Mouse (Mus musculus): ENCODE measurements around the gene Vwa1.

The Vwa1 gene

DNA sequence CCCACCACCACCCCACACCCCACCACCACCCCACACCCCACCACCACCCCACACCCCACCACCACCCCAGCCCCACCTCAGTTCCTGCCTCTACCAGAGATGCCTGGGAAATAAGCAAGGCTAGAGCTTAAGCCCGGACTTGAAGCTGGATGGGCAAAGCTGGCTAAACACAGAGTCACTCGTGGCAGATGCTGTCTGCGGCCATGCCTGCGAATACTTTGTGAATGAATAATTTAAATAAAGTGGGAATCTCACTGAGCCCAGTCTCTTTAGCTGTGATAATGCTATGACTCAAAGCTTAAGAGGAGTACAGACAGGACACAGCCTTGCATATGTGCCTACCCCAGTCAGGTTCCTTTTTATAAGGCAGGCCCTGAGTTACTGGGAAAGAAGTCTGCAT is 5.0 kb upstream of the Vwa1 start:
- DNase-seq: no peak

DNA sequence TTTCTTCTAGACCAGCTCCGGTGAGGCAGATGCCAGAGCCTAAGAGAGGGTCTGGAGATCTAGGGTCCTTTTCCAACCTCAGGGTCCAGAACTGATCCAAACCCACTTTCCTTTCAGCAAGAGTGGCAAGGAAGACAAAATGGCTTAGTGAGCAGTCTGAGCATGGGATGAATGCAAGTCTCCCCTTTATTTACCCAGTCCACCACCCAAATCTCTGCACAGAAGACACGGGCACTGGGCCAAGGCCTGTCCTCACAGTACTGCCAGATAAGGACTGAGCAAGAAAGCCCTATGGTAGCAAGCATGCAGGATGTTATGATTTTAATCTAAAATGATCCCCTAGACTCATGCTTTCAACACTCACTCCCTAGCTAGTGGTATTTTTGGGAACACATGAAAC is 3.3 kb upstream of the Vwa1 start:
- no peak for DNase-seq

DNA sequence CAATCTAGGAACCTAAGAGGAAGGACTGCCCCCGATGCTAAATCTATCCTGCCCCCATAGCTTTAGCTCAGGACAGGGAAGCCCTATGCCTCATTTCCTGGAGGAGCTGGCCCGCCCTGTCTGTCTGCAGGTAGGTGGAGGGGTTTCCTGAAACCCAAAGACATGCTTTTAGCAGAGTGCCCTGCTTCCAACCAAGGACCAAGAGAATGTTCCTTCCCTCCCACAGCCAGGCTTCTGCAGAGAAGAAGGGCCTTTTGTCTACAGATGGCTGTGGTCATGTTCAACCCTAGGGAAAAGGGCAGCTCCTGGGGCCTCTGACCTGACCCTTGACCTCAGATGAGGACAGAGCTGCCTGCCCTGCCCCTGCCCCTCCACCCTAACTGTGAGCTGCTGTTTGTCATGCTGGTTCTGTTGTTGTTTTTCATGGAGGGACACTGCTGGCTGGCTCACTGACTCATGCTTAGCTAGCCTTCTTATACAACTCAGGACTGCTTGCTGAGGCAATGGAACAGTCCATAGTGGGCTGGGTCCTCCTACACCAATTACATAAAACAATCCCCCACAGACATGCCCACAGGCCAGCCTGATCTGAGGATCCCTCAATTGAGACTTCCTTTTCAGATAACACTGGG is 2.3 kb upstream of the Vwa1 start:
- no peak for DNase-seq

DNA sequence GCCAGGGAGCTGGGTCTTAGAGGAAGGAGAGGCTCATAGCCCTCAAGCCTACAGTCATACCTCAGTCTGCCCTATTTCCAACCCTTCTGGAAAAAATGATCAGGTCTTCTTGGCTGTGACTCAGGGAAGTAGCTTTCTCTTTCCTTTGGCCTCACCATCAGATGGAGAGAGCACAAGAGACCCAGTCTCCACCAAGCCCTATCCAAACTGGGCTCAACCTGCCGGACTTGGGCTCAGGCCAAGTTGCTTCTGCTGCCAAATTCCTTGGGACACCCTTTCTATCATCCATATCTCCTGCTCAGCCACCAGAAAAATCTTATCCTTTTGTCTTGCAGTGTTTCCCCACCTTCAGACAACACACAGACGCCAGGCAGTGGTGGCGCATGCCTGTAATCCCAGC is 1.4 kb upstream of the Vwa1 start:
- DNase-seq: no peak

DNA sequence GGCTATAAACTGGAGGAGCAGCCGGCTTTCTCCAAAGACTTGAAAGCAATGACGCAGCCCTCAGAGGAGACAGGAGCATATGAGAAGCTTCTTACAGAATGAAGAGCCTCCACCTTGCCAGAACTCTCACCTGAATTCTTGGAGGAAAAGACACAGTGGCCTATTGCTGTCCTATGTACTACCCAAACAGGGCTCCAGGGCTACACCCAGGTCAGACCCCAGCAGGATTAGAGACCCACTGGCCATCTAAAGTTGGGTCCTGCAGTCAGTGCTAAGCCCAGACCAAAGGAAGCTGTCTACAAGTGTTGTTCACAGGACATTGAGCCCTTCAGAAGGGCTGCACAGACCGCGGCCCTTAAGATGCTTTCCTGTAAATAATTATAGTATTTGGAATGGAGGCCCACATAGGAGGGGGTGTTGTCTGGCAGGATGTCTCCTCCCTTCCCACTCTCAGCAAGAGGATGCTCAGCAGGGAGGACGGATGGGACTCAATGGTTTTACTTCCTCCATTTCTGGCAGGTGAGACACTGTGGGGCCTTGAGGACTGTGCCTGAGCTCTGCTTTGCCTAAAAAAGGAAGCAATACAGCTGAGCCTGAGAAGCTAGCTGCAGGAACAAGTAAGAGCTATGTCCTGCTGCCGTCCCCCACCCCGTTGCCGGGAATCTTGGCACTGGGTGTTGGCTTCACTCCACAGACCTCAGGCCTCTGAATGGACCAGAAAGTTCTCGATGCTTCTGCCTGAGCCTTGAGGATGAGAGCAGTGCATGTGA is 658 bp upstream of the Vwa1 start:
- DNase-seq: no peak

DNA sequence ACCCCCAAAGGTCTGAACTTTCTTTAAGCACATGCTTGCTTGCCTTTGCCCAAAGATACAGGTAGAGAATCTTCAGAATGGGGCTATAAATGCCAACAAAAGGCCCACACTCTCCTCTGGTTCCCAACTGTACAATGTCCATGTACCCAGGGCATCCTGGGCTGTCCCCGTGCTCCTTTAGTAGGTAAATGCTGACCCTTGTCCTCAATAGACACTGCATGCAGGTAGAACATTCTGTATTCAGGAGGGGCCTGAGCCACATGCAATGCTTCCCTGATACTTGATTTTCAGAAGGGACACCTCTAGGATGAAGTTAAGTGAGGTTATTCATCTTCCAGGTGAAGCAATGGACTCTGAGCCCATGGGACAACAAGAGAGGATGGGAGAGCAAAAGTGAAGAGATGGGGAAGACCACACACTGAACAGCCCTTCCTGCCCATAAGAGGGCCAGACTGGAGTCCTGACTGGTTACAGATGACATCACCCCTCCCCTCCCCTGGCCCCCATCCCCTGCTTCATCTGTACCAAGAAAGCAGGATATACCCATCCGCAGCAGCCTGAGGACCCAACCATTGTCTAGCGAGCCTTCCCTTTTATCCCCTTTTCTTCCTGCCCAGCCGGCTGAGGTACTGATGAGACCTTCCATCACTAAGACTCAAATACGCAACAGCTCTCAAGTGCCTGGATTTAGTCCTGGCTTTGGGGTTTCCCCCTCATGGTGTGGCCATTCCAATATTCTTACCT is 991 bp downstream of the Vwa1 start:
- no peak for DNase-seq

DNA sequence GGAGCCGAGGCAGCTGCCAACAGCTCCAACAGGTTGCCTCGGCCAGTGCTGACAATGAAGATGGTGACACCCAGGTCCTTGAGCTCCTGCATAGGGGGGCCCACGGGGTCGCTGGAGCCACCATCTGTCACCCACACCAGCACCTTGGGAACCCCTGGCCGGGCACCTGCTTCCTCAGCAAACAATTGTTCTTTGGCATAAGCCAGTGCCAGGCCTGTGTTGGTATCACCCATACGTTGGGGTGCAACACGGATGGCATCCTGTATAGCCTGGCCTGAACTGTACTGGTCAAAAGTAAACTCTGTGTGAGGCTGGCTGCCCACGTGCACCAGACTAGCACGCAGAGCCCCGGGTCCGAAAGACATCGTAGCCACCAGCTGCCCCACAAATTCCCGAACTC is 1.7 kb downstream of the Vwa1 start:
- no peak for DNase-seq

DNA sequence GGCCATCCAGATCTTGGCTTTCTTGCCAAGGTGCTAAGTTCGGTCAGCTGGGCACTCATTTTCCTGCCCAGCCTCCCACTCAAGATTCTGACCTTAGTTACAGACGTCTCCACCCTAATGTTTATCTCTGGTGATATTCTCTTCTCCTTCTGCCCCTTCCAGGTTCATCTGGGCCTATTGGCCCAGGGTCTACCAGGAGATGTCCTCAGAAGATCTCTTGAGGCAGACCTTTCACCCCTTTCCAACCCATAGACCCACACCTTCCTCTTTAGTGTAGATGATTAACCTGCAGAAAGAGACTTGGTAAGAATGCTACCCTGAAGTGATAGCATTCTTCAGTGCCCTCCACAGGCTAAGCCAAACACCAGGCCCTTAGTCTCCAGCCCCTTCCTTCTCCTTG is 2.8 kb downstream of the Vwa1 start:
- DNase-seq: no peak

DNA sequence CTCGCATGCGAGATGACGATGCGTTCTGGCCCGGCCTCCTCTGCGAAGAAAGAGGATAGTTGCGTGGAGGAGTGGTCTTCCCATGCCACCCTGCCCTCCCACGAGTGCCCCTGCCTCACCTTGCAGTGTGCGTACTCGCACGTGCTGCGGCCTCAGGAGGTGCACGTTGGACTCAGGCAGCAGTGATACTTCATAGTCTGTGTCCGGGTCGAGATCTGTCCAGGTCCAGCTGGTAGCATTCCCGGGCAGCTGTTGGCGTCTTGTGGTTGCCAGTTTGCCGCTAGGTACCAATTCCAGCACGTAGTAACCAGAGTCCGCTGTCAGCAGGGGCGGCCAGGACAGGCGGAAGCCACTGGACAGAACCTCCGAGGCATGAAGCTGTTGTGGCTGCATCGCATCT is 3.9 kb downstream of the Vwa1 start:
- no peak for DNase-seq

DNA sequence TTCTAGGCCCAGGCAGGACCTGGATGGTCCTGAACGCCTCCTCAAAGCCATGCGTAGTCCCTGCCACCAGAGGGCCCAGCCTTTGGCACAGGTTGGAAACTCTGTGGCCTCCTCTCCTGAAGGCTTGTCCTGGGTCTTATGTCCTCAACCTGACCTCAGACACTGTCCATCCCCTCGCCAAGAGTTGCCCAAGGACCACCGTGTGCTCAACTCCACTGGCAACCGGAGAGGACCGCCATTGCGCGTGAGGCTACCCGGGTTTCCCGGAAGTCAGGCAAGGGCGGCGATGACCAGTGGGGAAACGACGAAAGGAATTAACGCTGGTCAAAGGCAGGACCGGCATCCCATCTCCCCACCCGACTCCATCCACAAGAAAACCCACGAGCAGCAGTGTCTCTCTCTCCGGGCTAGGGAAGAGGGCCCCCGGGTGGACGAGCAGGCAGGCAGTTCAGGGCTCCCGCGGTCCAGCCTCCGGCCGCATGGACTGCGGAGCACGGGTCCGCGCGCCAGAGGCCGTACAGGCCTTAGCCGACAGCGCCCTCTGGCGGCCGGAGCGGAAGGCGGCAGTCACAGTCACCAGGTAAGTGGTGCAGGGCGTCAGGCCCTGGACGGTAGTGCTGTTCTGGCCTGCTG is 4.5 kb downstream of the Vwa1 start:
- DNase-seq: peak; percentile 54 to 60

DNA sequence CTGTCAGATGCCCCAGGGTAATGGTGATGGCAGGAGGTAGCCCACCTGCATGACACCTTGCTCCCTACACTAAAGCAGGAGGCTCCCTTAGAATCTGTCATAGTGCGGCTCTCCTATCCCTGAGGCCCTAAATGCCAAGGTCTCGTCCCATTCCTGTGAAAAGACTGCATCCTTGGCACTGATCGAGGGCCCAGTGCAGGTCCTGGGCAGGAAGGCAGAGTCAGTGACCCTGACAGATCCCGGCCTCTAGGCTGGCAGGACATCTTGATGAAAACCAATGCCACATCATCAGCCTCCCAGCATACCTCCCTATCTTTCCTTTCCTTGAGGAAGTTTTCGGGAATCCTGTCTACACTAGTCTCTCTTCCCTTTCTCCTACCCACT is 5.0 kb downstream of the Vwa1 start:
- DNase-seq: no peak

DNA sequence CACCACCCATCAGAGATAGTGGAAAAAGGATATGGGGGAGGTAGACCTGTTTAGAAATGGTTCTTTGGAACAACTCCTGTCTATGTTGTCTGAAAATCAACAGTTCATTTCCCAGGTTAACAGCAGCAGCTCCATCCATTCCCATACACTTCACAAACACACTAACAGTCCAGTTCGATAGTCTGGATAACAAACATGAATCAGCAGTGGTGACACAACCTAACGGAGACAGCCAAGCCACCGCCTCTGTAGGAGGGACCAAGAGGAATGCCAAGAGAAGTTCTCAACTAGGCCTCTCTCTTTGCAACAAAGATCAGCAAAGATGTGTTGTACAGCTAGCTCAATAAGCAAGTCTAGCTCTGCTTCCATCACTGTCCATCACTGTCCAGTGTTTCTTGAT is 12.1 kb downstream of the Vwa1 start:
- no peak for DNase-seq

DNA sequence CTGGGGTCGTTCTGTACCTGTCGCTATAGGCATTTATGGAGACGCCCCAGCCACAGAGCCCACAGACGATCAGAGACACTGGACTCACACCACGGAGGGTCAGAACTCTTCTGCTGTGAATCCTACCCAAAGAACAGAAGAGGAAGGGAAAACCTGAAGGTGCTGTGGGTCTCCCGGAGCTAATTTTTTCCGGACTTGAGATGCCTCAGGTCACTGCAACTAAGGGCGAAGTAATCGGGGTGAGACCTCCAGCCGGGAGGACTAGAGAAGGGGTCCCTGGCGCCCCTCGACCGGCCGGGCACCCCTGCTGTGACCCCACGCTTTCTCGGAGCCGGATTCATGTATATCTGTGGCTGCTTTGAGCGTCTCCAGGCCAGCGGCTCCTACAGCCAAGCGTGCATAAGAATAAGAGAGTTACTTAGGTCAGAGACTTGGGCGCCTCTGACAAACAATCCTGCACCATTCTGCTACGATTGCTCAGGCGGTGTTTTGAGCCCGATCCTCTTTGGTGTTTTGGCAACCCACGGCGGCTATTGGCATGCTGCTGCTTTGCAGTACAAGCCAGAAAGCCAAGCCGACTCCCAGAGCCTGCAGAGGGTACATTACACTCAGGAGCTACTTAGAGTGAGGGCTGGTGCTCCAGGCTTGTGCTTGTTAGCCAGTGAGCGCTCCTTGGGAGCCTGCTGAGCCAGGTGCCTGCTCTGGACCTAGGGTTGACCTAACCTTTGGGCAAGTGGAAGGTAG is 13.0 kb downstream of the Vwa1 start:
- DNase-seq: no peak

DNA sequence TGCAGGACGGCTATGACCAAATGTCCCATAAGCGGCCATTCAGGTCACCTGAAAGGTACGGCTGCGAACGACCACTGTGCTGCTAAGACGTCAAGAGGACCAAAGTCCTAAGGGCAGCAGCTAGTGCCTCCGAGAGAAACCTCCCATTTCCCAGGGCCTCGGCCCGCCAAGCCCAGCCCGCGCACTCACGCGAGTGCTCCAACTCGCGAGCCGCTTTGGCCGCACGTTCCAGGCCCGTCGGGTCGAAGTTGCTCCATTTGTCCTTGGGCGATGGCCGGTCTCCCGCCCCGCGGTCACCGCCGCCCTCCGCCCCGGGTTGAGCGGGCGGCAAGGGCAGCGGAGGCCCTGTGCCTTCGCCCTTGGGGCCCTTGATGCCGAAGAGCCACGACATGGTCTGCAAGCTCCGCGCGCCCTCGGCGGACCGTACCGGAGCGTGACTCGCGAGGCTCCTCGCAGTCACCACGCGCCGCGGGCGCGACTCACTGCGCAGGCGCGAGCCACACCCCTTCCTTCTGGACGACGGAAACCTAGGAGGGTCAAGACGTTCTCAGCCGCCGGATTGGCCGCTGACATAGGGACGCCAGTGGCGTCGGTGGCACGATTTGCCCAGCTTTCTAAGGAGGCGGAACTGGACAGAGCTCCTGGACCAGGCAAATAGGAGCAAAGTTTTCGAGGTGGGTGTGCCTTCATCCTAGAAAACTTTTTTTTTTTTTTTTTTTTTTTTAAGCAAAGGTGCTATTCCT is 13.7 kb downstream of the Vwa1 start, which contains the start of gene Atad3a:
Gene Atad3a (minus strand): TSS at position 481 of the 743 bp plus-strand sequence.
- DNase-seq: peak; percentile 89 to 92

DNA sequence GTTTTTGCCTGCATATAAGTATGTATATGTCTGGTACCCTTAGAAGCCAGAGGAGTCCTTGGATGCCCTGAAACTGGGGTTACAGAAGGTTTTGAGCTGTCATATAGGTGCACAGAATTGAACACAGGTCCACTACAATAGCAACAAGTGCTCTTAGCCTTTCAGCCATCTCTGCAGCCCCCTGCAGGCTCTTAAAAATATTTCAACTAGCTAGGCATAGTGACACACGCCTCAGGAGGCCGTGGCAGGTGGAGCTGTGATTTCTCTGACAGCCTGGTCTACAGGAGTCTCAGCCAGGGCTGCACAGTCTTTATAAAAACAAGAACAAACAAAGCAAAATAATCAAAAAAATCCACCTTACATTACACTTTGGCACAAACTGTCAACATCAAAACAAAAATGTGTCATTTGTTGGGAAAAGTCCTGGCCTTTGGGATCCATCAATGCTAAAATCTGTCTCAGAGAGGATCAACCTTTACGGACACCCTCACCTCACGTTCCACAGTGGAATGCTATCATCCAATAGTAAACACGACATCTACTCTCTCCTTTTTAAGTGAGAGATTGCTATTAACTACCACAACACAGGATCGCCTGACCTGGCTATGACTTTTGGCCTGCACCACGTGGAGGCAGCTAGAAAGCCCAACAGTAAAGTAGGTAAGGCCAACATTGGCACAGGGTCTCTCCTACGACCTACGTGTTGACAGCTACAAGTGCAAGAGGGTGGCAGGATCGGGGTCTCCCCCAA is 14.5 kb downstream of the Vwa1 start:
- no peak for DNase-seq

DNA sequence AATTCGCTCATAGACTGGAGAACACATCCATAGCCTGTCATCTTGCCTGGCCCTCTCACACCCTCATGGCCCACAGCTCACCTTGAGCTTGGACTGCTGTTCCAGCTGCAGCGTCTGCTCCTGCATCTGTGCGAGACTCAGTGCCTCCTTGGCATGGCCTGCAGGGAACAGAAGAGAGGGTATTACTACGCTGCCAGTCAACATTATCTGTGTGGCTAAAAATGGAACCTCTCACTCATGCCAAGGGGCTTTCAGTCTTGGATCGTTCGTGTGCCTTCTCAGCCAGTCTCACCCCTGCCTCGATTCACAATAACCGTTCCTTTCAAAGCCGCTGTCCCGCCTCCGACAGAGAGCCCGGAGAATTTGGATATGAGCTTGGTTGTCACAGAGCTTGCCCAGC is 17.5 kb downstream of the Vwa1 start:
- DNase-seq: no peak

DNA sequence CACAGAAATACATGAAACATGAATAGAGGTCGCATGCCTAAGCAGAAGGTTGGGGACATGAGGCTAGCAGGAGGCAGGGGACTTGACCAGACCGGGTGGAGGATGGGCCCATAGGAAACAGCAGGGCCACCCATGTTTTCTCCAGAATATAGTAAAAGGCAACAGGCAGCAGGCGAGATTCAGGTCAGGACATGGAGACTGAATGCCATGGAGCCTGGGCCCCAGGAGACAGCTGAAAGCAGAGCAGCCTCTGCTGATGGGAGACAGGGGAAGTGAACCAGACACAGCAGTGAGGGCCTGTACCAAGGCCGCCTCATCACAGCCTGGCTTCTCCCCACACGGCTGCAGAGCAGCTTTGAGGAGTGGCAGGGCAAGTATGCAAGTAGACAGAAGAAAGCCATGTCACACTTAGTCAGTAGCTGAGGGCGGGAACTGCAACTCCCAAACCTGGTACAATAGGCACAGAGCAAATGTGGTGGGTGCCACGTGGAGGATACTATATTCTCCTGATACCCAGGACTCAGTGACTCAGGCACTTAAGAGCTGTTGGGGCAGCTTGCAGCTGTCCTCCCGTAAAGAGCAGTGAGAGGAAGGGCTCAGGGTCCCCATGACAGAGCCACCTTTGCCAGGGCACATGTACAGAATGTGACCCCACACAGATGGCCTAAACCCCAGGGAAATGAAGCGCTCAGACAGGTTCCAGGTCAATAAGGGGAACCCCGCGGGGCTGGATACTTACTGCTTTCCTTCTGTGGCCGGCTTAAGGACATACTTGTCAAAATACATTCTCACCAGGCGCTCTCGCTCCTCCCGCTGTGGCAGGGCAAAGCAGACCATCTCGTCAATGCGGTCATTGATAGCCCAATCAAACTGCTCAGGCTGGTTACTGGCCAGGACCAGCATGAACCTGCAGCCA is 27.7 kb downstream of the Vwa1 start:
- DNase-seq: no peak

DNA sequence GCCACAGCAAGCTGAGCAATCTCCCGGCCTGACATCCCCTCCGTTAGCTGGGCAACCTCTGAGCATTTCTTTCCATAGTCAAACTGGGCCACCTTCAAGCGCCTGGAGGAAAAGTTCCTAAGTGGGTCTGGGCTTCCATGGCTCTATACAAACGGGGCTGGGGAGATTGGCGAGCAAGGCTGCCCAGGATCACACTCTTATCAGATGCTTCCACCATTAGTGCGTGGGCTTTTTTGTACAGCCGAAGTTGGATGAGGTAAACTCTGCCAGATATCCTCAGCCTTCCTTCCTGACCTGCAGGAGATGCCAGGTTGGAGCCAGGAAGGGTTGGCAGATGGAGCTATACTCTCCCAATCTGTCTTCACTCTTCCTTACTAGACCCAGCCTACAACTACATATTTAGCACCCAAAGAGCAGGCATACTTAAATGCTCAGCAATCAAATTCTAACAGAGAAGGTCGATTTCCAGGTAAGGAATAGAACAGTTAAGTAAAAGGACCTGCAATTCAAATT is 28.4 kb downstream of the Vwa1 start:
- DNase-seq: no peak

DNA sequence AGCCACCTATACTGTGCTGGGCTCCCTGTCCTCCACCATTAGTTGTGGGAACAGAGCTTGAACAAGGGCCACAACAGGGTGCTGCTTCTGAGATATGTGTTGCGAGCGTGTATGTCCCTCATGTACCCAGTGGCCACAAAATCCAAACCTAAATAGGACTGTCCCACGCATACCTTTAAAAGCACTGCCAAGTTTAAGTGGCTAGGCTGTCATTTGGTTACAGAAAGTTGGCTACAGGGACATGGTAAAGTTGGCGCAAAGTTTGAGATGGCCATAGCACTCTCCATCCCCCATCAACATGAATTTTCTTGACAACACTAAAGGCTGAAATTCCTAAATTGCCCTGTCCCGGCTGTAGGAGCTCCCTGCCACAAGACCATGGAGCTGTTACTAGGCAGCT is 29.4 kb downstream of the Vwa1 start:
- DNase-seq: no peak

DNA sequence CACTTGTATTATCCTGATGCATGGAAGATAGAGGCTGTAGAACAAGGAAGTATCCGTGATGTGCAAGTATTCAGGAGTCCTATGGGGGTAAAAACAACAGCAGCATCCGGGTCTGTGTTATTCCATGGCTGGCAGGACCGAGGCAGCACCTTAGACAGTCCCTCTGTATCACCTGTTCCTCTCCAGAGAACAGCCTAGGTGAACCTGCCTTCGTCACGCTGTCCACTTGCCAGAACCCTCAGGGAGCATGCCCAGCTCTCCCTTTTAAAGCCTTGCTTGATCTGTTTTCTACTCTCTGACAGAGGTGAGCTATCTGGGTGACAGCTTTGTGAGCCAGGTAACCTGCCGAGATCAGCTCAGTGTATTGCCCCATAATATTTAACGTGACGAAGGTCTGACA is 30.0 kb downstream of the Vwa1 start:
- no peak for DNase-seq

Data from thymus, adult 18-20 months (tissue).